Mouse (Mus musculus) embryo, embryonic 9.5 days (tissue): ENCODE results near the gene Zfp212.

ENCODE experiments used
- DNase-seq: peaks from one replicate; pipeline ENCODE4 v3.0.0-alpha.2; 2017; ENCODE audit errors: extremely low spot score

Zfp212 gene

GRCm38 (mm10) chr6:47920447-47921340, at the start of gene Zfp212:
Zfp212 (plus strand) TSS chr6:47920476.
- peak; percentile 92 for DNase-seq

- DNase-seq = no peak
These were observed 48.0 kb upstream of the Zfp212 start for GRCm38 (mm10) chr6:47872266-47872665.

- DNase-seq = no peak
These were observed 43.2 kb upstream of the Zfp212 start, which contains the start of gene Zfp282 for GRCm38 (mm10) chr6:47877058-47877457. Zfp282 (plus strand) TSS chr6:47877204.

GRCm38 (mm10) chr6:47877461-47878132, 42.7 kb upstream of the Zfp212 start:
- peak; percentile 94 for DNase-seq

GRCm38 (mm10) chr6:47878133-47878514, 42.2 kb upstream of the Zfp212 start:
- no peak for DNase-seq

GRCm38 (mm10) chr6:47878593-47878992, 41.7 kb upstream of the Zfp212 start:
- peak; percentile 2 for DNase-seq

- DNase-seq = no peak
These were observed 41.1 kb upstream of the Zfp212 start for GRCm38 (mm10) chr6:47879049-47879716.

GRCm38 (mm10) chr6:47880166-47880565, 40.1 kb upstream of the Zfp212 start:
- DNase-seq = no peak

GRCm38 (mm10) chr6:47888812-47889383, 31.4 kb upstream of the Zfp212 start:
- no peak for DNase-seq

GRCm38 (mm10) chr6:47899416-47899815, 20.9 kb upstream of the Zfp212 start:
- no peak for DNase-seq

GRCm38 (mm10) chr6:47903587-47903986, 16.7 kb upstream of the Zfp212 start:
- DNase-seq = no peak

- DNase-seq = peak; percentile 4
These were observed 15.9 kb upstream of the Zfp212 start for GRCm38 (mm10) chr6:47904361-47904760.

- DNase-seq = no peak
These were observed 15.2 kb upstream of the Zfp212 start for GRCm38 (mm10) chr6:47904917-47905695.

GRCm38 (mm10) chr6:47906326-47906725, 13.9 kb upstream of the Zfp212 start:
- no peak for DNase-seq

- DNase-seq = no peak
These were observed 11.3 kb upstream of the Zfp212 start for GRCm38 (mm10) chr6:47909007-47909406.

GRCm38 (mm10) chr6:47911650-47912049, 8.6 kb upstream of the Zfp212 start:
- no peak for DNase-seq

GRCm38 (mm10) chr6:47912991-47913390, 7.3 kb upstream of the Zfp212 start:
- no peak for DNase-seq

GRCm38 (mm10) chr6:47917051-47917450, 3.2 kb upstream of the Zfp212 start:
- no peak for DNase-seq

GRCm38 (mm10) chr6:47918768-47919274, 1.5 kb upstream of the Zfp212 start:
- no peak for DNase-seq

- no peak for DNase-seq
These were observed 430 bp upstream of the Zfp212 start for GRCm38 (mm10) chr6:47919646-47920446.
